In genomic region chr6:134791251-134792118, GRCm38 (mm10) we compare ENCODE assay signal across 8 mouse cellular contexts. TPM values are rescaled to one million over a fixed set of nuclear protein-coding genes. Genes with fewer than 3 reads are reported as not detected.
DNase-seq lines count a peak whose midpoint lies in the region; ATAC-seq and TF ChIP-seq lines count a peak whose summit lies in the region.

No protein-coding gene starts in this region.

- ATAC-seq in erythroblast, adult 5-6 weeks (replicated peaks; ENCODE audit: low FRiP score, poor library complexity, severe bottlenecking) = no peak
- ATAC-seq in embryonic facial prominence, embryonic 15.5 days (ENCODE audit: insufficient number of reproducible peaks, low FRiP score, low TSS enrichment, low read depth) = no peak
- no peak for ATAC-seq in heart, postnatal 0 days (ENCODE audit: insufficient read depth, low read depth)

- H3K36me3 ChIP-seq in erythroblast, embryonic 14.5 days (ENCODE audit: control insufficient read depth) = no peaks in the 10 kb centered on the region; the same call in 1 of the 2 replicates
- no peaks in the 10 kb centered on the region for H3K36me3 ChIP-seq in embryonic facial prominence, embryonic 15.5 days
- H3K36me3 ChIP-seq in heart, postnatal 0 days (replicated peaks; ENCODE audit: control insufficient read depth, insufficient read depth, low read length) = no peaks in the 10 kb centered on the region

- peak overlapping the region; percentile 80; the same call in 1 of the 2 replicates for H3K27ac ChIP-seq in bone marrow, adult 2 months (ENCODE audit: control insufficient read depth, insufficient read depth, low read depth, low read length, poor library complexity)
- H3K27ac ChIP-seq in embryonic facial prominence, embryonic 15.5 days (replicated peaks) = peak overlapping the region; percentile 98
- H3K27ac ChIP-seq in heart, postnatal 0 days (ENCODE audit: low read depth) = peak overlapping the region; percentile 99

- TF ChIP-seq CTCF in bone marrow, adult 2 months (IDR thresholded peaks at IDR 0.05; ENCODE audit: control insufficient read depth, insufficient read depth, low read length) = no peak
- no peak for TF ChIP-seq CTCF in heart, postnatal 0 days (IDR thresholded peaks at IDR 0.05; ENCODE audit: low read depth)

- peak overlapping the region; percentile 54 for H3K4me2 ChIP-seq in embryonic facial prominence, embryonic 15.5 days (replicated peaks)
- peak overlapping the region; percentile 83 for H3K4me2 ChIP-seq in heart, postnatal 0 days (ENCODE audit: low read depth, low read length)

- H3K9me3 ChIP-seq in erythroblast, embryonic 14.5 days (ENCODE audit: control insufficient read depth, low read length) = no peaks in the 10 kb centered on the region
- no peaks in the 10 kb centered on the region for H3K9me3 ChIP-seq in embryonic facial prominence, embryonic 15.5 days (replicated peaks)
- no peaks in the 10 kb centered on the region for H3K9me3 ChIP-seq in heart, postnatal 0 days (replicated peaks; ENCODE audit: control insufficient read depth, low read length)

- TF ChIP-seq EP300 in heart, postnatal 0 days (IDR thresholded peaks at IDR 0.05; ENCODE audit: low read depth) = no peak

- H3K4me3 ChIP-seq in erythroblast, embryonic 14.5 days (replicated peaks) = peak overlapping the region; percentile 83
- peak overlapping the region; percentile 66 for H3K4me3 ChIP-seq in bone marrow, adult 2 months (replicated peaks; ENCODE audit: control insufficient read depth, low read depth, low read length)
- peak overlapping the region; percentile 79 for H3K4me3 ChIP-seq in embryonic facial prominence, embryonic 15.5 days (replicated peaks)
- H3K4me3 ChIP-seq in heart, postnatal 0 days (ENCODE audit: low read depth, low read length) = peak overlapping the region; percentile 70

- peaks cover 36% of the 10 kb centered on the region for H3K4me1 ChIP-seq in erythroblast, embryonic 14.5 days (ENCODE audit: control insufficient read depth)
- H3K4me1 ChIP-seq in bone marrow, adult 2 months (ENCODE audit: control insufficient read depth, insufficient read depth, low read length) = peaks cover 1% of the 10 kb centered on the region; the same call in 1 of the 2 replicates
- H3K4me1 ChIP-seq in embryonic facial prominence, embryonic 15.5 days = peaks cover 13% of the 10 kb centered on the region
- peaks cover 11% of the 10 kb centered on the region for H3K4me1 ChIP-seq in heart, postnatal 0 days (ENCODE audit: control insufficient read depth, insufficient read depth)

- DNase-seq in heart, postnatal 0 days (ENCODE audit: low spot score) = peak; percentile 55
- DNase-seq in kidney, postnatal 10 days = peak; percentile 59
- DNase-seq in lung, postnatal 25 days (ENCODE audit: low spot score) = peak; percentile 83
- peak; percentile 14 for DNase-seq in right cerebral cortex, postnatal 25 days

- under 1% methylated on average over 46 of the region's 46 CpGs for WGBS in bone marrow, adult 2 months
- WGBS in embryonic facial prominence, embryonic 15.5 days = 1% methylated on average over 46 of the region's 46 CpGs
- WGBS in heart, postnatal 0 days = under 1% methylated on average over 45 of the region's 46 CpGs

- TF ChIP-seq POLR2A in bone marrow, adult 2 months (IDR thresholded peaks at IDR 0.05; ENCODE audit: borderline replicate concordance, control insufficient read depth, low read depth, low read length) = no peak

- peak overlapping the region; percentile 94 for H3K9ac ChIP-seq in embryonic facial prominence, embryonic 15.5 days
- peak overlapping the region; percentile 99 for H3K9ac ChIP-seq in heart, postnatal 0 days (replicated peaks; ENCODE audit: low read depth, low read length)

- H3K27me3 ChIP-seq in erythroblast, embryonic 14.5 days (ENCODE audit: control insufficient read depth) = peaks cover 31% of the 10 kb centered on the region
- H3K27me3 ChIP-seq in embryonic facial prominence, embryonic 15.5 days = no peaks in the 10 kb centered on the region
- no peaks in the 10 kb centered on the region for H3K27me3 ChIP-seq in heart, postnatal 0 days (ENCODE audit: control insufficient read depth, insufficient read depth, low read length)

RNA-seq across cellular contexts. Expression of gene Dusp16, which starts 0.9 kb away (rescaled TPM):
- polyA plus RNA-seq in erythroblast, embryonic 14.5 days (2012) = 0.22 and 0.52 TPM in 2 replicates
- total RNA-seq in erythroblast, adult 5-6 weeks (2015; ENCODE audit: low replicate concordance) = 2.3 TPM in 1 of 2 replicates, not detected in the other
- 0.94 and 3.8 TPM in 2 replicates for total RNA-seq in erythroblast, adult 5-6 weeks (2017; ENCODE audit: low replicate concordance)
- 2.7 and 11.2 TPM in 2 replicates for polyA plus RNA-seq in bone marrow, adult 2 months (2011; ENCODE audit: insufficient read depth, insufficient read length, low replicate concordance, missing spikeins)
- polyA plus RNA-seq in embryonic facial prominence, embryonic 15.5 days (2015; fragmentation: Nextera tagmentation; extraction: Ambion mirVana) = 19.6 and 20.3 TPM in 2 replicates
- total RNA-seq in heart, postnatal 0 days (2014; rRNA removed; ENCODE audit: low replicate concordance) = 19.9 and 29.2 TPM in 2 replicates
- 8.1 and 9.6 TPM in 2 replicates for polyA plus RNA-seq in heart, postnatal 0 days (2015; fragmentation: Nextera tagmentation; extraction: Ambion mirVana)

RNA-seq across cellular contexts. Expression of gene Crebl2, which starts 38.5 kb away (rescaled TPM):
- polyA plus RNA-seq in erythroblast, embryonic 14.5 days (2012) = 0.15 and 0.24 TPM in 2 replicates
- total RNA-seq in erythroblast, adult 5-6 weeks (2015; ENCODE audit: low replicate concordance) = 23.0 and 23.2 TPM in 2 replicates
- total RNA-seq in erythroblast, adult 5-6 weeks (2017; ENCODE audit: low replicate concordance) = 26.0 and 49.9 TPM in 2 replicates
- 4.2 and 8.3 TPM in 2 replicates for polyA plus RNA-seq in bone marrow, adult 2 months (2011; ENCODE audit: insufficient read depth, insufficient read length, low replicate concordance, missing spikeins)
- polyA plus RNA-seq in embryonic facial prominence, embryonic 15.5 days (2015; fragmentation: Nextera tagmentation; extraction: Ambion mirVana) = 3.4 TPM in 2 replicates
- 0.85 and 14.5 TPM in 2 replicates for total RNA-seq in heart, postnatal 0 days (2014; rRNA removed; ENCODE audit: low replicate concordance)
- 2.0 and 2.4 TPM in 2 replicates for polyA plus RNA-seq in heart, postnatal 0 days (2015; fragmentation: Nextera tagmentation; extraction: Ambion mirVana)

Comparison
In these comparisons a context has a peak if more than half of its experiments do, and no peak if none do; other contexts are left out.
1. DNase-seq: peak in every context shown above with its lines; median percentile 83 in lung, postnatal 25 days; 59 in kidney, postnatal 10 days; 55 in heart, postnatal 0 days; 14 in right cerebral cortex, postnatal 25 days.